ENCODE assay signal across 8 mouse cellular contexts in the genomic region with DNA sequence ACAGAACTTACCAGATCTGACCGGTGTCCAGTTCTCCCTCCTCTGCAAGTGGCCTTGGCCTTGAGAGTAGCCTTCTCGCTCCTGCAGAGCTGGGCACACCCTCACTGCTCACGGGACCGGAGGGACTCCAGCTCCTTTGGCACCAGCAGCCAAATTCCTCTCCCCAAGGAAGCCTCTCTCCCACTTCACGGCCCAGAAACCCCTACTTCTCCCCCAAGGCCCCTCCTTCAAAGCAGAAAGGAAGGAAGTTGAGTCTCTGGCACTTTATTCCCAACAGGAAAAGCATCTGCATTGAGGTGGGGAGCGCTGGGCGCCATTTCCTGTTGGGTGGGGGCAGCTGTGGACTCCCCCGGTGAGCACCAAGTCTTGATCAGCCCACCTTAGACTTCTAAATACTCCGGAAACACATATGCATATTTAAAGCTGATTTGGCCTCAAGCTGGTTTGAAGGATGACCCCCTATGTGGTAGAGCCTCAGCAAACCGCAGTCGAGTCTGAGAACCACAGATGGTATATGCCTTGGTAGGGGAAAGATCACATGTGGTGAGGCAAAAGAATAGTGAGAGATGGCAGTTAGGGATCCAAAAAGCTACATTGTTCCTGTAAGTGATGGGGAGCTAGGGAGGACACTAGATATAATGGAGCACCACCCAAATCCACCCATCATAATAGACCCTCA. TPM values are rescaled to one million over a fixed set of nuclear protein-coding genes. Genes with fewer than 3 reads are reported as not detected.
DNase-seq lines count a peak whose midpoint lies in the region; ATAC-seq and TF ChIP-seq lines count a peak whose summit lies in the region.

TSS of gene Exoc3l (minus strand) at position 207 of the 679 bp plus-strand sequence.

- peak within 1 kb of the TSS; percentile 96; the same call in 1 of the 2 replicates for H3K9ac ChIP-seq in intestine, embryonic 16.5 days (ENCODE audit: low read depth, low read length)

- peak; percentile 51 for DNase-seq in ovary, postnatal 36 days (ENCODE audit: low spot score)
- DNase-seq in ovary, postnatal 10 days (ENCODE audit: low spot score) = no peak
- DNase-seq in lung, postnatal 36 days = peak; percentile 45
- no peak for DNase-seq in urinary bladder, postnatal 36 days (ENCODE audit: low spot score in 2 of 2)
- no peak for DNase-seq in cerebellum, adult 11 months
- DNase-seq in urinary bladder, postnatal 14 days (ENCODE audit: low spot score) = no peak

- TF ChIP-seq POLR2A in embryonic fibroblast, embryonic 13.5 days (IDR thresholded peaks at IDR 0.05; ENCODE audit: low read depth, low read length) = no peak

- no peak for TF ChIP-seq CTCF in embryonic fibroblast, embryonic 13.5 days (IDR thresholded peaks at IDR 0.05; ENCODE audit: borderline replicate concordance, insufficient read depth, low read length)

- ATAC-seq in intestine, embryonic 16.5 days = no peak

- peaks cover 6% of the 10 kb centered on the region for H3K36me3 ChIP-seq in intestine, embryonic 16.5 days (ENCODE audit: control insufficient read depth, insufficient read depth, low read length)

- no peak within 1 kb of the TSS for H3K27ac ChIP-seq in embryonic fibroblast, embryonic 13.5 days (ENCODE audit: insufficient read depth, low read length)
- peak within 1 kb of the TSS; percentile 51 for H3K27ac ChIP-seq in intestine, embryonic 16.5 days (ENCODE audit: low read length)

- H3K27me3 ChIP-seq in intestine, embryonic 16.5 days (replicated peaks; ENCODE audit: control insufficient read depth, insufficient read depth, low read length) = no peaks in the 10 kb centered on the region

- H3K9me3 ChIP-seq in intestine, embryonic 16.5 days (ENCODE audit: control insufficient read depth, low read length) = no peaks in the 10 kb centered on the region

- 62% methylated on average over 11 of the region's 11 CpGs for WGBS in intestine, embryonic 16.5 days

- peak within 1 kb of the TSS; percentile 62 for H3K4me3 ChIP-seq in embryonic fibroblast, embryonic 13.5 days (ENCODE audit: insufficient read depth, low read length)
- peak within 1 kb of the TSS; percentile 98 for H3K4me3 ChIP-seq in intestine, embryonic 16.5 days (ENCODE audit: low read length)

- H3K4me1 ChIP-seq in embryonic fibroblast, embryonic 13.5 days (ENCODE audit: control insufficient read depth, insufficient read depth, low read length) = no peaks in the 10 kb centered on the region
- peaks cover 20% of the 10 kb centered on the region for H3K4me1 ChIP-seq in intestine, embryonic 16.5 days (ENCODE audit: control insufficient read depth, insufficient read depth, low read length)

- peak within 1 kb of the TSS; percentile 73 for H3K4me2 ChIP-seq in intestine, embryonic 16.5 days (ENCODE audit: low read depth, low read length)

RNA-seq across cellular contexts. Expression of gene Exoc3l, which starts in this region (rescaled TPM):
- 0.55 TPM in 1 of 2 replicates, not detected in the other for polyA plus RNA-seq in embryonic fibroblast, embryonic 13.5 days (2011; ENCODE audit: insufficient read length, low read depth, missing spikeins)
- 6.6 and 7.4 TPM in 2 replicates for polyA plus RNA-seq in intestine, embryonic 16.5 days (2015; fragmentation: Nextera tagmentation; extraction: Ambion mirVana)

Comparison
In these comparisons a context has a peak if more than half of its experiments do, and no peak if none do; other contexts are left out.
1. DNase-seq: peak in ovary, postnatal 36 days (single experiment) and lung, postnatal 36 days (single experiment); none in ovary, postnatal 10 days (single experiment), urinary bladder, postnatal 36 days (0 of 2), cerebellum, adult 11 months (single experiment) and urinary bladder, postnatal 14 days (single experiment).